Mouse (Mus musculus): Measurements from ENCODE around the gene B4galt2.

DNA sequence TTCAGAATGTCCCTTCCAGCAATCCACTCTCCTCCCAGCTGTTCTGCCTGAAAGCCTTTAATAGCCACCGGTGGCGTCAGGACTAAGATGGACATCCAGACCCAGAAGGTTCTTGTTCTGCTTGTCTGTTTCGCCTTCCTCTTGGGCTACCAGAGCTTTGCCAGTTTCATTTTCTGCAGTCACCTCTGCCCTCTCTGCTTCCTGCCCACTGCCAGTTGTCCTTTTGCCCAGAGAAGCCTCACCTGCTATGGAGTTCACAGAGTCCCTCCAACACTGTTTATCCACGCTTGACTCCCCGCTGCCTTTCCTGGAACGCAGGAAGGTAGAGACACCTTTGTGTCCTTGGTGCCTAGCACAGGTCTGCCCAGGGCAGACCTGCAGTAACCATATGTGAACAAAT, 43.9 kb downstream of the B4galt2 start:
- TF ChIP-seq CTCF (IDR thresholded peaks at IDR 0.05; ENCODE audit: low read depth), result no peak
- no peak for TF ChIP-seq EP300 (IDR thresholded peaks at IDR 0.05; ENCODE audit: low read depth)

Measured in heart, postnatal 0 days (tissue).